Mouse (Mus musculus): ENCODE measurements around the gene Dnajc13. TPM values are rescaled to one million over a fixed set of nuclear protein-coding genes. Genes with fewer than 3 reads are reported as not detected.

Gene Dnajc13
- polyA plus RNA-seq, 1 experiment from 2014 or later, result 20.4 TPM

GRCm38 (mm10) chr9:104269349-104269871 lies 6.7 kb upstream of the Dnajc13 start:
- ATAC-seq (replicated peaks; ENCODE audit: insufficient number of reproducible peaks, low FRiP score, low TSS enrichment, low read depth) (no peak), DNase-seq (ENCODE audit: low spot score) (no peak)
- Histone ChIP-seq H3K36me3 (replicated peaks; ENCODE audit: control insufficient read depth, insufficient read depth, low read depth, low read length) (no peaks in the 10 kb centered on the region), H3K9me3 (replicated peaks; ENCODE audit: control insufficient read depth, low read length) (no peaks in the 10 kb centered on the region), H3K27ac (replicated peaks; ENCODE audit: low read depth, low read length) (no peak overlapping the region), H3K4me3 (ENCODE audit: low read depth, low read length) (no peak overlapping the region), H3K9ac (replicated peaks; ENCODE audit: low read length) (no peak overlapping the region), H3K4me2 (ENCODE audit: low read depth, low read length) (no peak overlapping the region), H3K27me3 (ENCODE audit: control insufficient read depth, insufficient read depth, low read length) (no peaks in the 10 kb centered on the region), H3K4me1 (ENCODE audit: control insufficient read depth, insufficient read depth, low read length) (no peaks in the 10 kb centered on the region)
- WGBS, result 50% methylated on average over 10 of the region's 10 CpGs

DNA sequence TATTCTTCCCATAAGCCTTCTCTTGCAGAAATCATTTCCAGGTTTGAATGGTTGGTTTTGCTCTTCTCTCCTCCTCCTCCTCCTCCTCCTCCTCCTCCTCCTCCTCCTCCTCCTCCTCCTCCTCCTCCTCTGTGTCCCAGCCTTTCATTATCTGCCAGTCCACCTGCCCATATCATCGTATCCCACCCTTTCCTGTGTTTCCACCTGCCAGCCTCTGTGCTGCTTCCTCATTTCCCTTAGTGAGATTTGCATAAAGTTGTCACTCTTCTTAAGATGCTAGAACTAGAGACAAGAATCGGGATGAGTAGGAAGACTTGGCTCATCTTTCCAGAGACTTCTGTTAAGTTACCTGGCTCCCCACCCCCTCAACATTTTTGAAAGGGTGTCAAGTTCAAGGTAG lies 1.8 kb upstream of the Dnajc13 start:
- no peak overlapping the region for H3K4me2 ChIP-seq (ENCODE audit: low read depth, low read length)
- no peak overlapping the region for H3K27ac ChIP-seq (replicated peaks; ENCODE audit: low read depth, low read length)
- DNase-seq (ENCODE audit: low spot score), result no peak
- ATAC-seq (replicated peaks; ENCODE audit: insufficient number of reproducible peaks, low FRiP score, low TSS enrichment, low read depth), result no peak
- no peaks in the 10 kb centered on the region for H3K9me3 ChIP-seq (replicated peaks; ENCODE audit: control insufficient read depth, low read length)
- H3K4me3 ChIP-seq (ENCODE audit: low read depth, low read length), result no peak overlapping the region
- no peaks in the 10 kb centered on the region for H3K27me3 ChIP-seq (ENCODE audit: control insufficient read depth, insufficient read depth, low read length)
- H3K4me1 ChIP-seq (ENCODE audit: control insufficient read depth, insufficient read depth, low read length), result no peaks in the 10 kb centered on the region
- no peaks in the 10 kb centered on the region for H3K36me3 ChIP-seq (replicated peaks; ENCODE audit: control insufficient read depth, insufficient read depth, low read depth, low read length)
- 80% methylated on average over 2 of the region's 2 CpGs for WGBS
- no peak overlapping the region for H3K9ac ChIP-seq (replicated peaks; ENCODE audit: low read length)

DNA sequence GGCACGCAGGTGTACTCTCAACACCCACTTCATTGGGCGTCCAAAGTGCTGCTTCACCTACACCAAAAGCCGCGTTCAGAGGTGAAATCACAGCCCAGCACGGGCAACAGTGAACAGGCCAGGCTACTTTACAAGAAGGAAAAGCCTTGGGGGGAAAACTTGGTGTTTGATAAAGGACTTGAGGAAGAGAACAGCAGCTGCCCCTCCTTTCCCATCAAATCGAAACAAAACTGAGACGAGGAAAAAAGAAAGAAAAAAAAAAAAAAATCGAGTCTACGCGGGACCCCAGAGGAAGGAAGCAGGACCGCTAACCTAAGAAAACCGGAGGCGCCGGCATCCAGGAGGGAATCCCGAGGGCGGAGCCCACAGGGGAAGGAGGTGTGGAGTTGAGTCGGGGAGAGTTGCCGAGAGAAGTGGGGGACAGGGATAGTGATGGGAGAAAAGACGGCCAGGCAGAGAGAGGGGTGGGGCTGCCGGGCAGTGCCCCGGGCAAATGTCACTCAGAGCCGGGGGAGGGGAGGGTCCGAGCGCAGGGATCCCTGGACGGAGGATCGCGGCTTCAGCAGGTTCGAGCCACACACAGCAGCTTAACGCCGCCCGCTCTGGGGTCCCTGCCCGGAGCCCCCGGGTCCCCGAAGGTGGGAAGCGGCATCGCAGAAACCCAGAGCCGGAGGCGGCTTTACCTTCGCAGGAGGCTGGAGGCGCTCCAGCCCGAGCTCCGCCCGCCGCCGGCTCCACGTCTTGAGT lies 541 bp downstream of the Dnajc13 start:
- WGBS, result under 1% methylated on average over 43 of the region's 46 CpGs
- Histone ChIP-seq H3K27ac (replicated peaks; ENCODE audit: low read depth, low read length) (peak overlapping the region; percentile 43; the same call in 1 of the 2 replicates), H3K36me3 (replicated peaks; ENCODE audit: control insufficient read depth, insufficient read depth, low read depth, low read length) (no peaks in the 10 kb centered on the region), H3K9me3 (replicated peaks; ENCODE audit: control insufficient read depth, low read length) (no peaks in the 10 kb centered on the region), H3K4me2 (ENCODE audit: low read depth, low read length) (peak overlapping the region; percentile 54), H3K9ac (replicated peaks; ENCODE audit: low read length) (peak overlapping the region; percentile 72), H3K27me3 (ENCODE audit: control insufficient read depth, insufficient read depth, low read length) (no peaks in the 10 kb centered on the region), H3K4me1 (ENCODE audit: control insufficient read depth, insufficient read depth, low read length) (no peaks in the 10 kb centered on the region), H3K4me3 (ENCODE audit: low read depth, low read length) (peak overlapping the region; percentile 88)
- DNase-seq (ENCODE audit: low spot score), result peak; percentile 60
- peak; percentile 73 for ATAC-seq (replicated peaks; ENCODE audit: insufficient number of reproducible peaks, low FRiP score, low TSS enrichment, low read depth)

GRCm38 (mm10) chr9:104260306-104260705 lies 2.4 kb downstream of the Dnajc13 start:
- DNase-seq (ENCODE audit: low spot score), result no peak
- Histone ChIP-seq H3K36me3 (replicated peaks; ENCODE audit: control insufficient read depth, insufficient read depth, low read depth, low read length) (no peaks in the 10 kb centered on the region), H3K4me3 (ENCODE audit: low read depth, low read length) (no peak overlapping the region), H3K9me3 (replicated peaks; ENCODE audit: control insufficient read depth, low read length) (no peaks in the 10 kb centered on the region), H3K27me3 (ENCODE audit: control insufficient read depth, insufficient read depth, low read length) (no peaks in the 10 kb centered on the region), H3K27ac (replicated peaks; ENCODE audit: low read depth, low read length) (no peak overlapping the region), H3K4me1 (ENCODE audit: control insufficient read depth, insufficient read depth, low read length) (no peaks in the 10 kb centered on the region), H3K4me2 (ENCODE audit: low read depth, low read length) (no peak overlapping the region), H3K9ac (replicated peaks; ENCODE audit: low read length) (no peak overlapping the region)
- 54% methylated on average over 4 of the region's 4 CpGs for WGBS
- no peak for ATAC-seq (replicated peaks; ENCODE audit: insufficient number of reproducible peaks, low FRiP score, low TSS enrichment, low read depth)

GRCm38 (mm10) chr9:104256085-104256484 lies 6.6 kb downstream of the Dnajc13 start:
- H3K9ac ChIP-seq (replicated peaks; ENCODE audit: low read length), result no peak overlapping the region
- no peaks in the 10 kb centered on the region for H3K9me3 ChIP-seq (replicated peaks; ENCODE audit: control insufficient read depth, low read length)
- DNase-seq (ENCODE audit: low spot score), result no peak
- no peaks in the 10 kb centered on the region for H3K4me1 ChIP-seq (ENCODE audit: control insufficient read depth, insufficient read depth, low read length)
- WGBS, result 72% methylated on average over 2 of the region's 2 CpGs
- H3K4me3 ChIP-seq (ENCODE audit: low read depth, low read length), result no peak overlapping the region
- H3K4me2 ChIP-seq (ENCODE audit: low read depth, low read length), result no peak overlapping the region
- H3K27me3 ChIP-seq (ENCODE audit: control insufficient read depth, insufficient read depth, low read length), result no peaks in the 10 kb centered on the region
- no peak for ATAC-seq (replicated peaks; ENCODE audit: insufficient number of reproducible peaks, low FRiP score, low TSS enrichment, low read depth)
- H3K27ac ChIP-seq (replicated peaks; ENCODE audit: low read depth, low read length), result no peak overlapping the region
- H3K36me3 ChIP-seq (replicated peaks; ENCODE audit: control insufficient read depth, insufficient read depth, low read depth, low read length), result no peaks in the 10 kb centered on the region

GRCm38 (mm10) chr9:104254408-104255180 lies 8.1 kb downstream of the Dnajc13 start:
- Histone ChIP-seq H3K4me3 (ENCODE audit: low read depth, low read length) (no peak overlapping the region), H3K4me1 (ENCODE audit: control insufficient read depth, insufficient read depth, low read length) (no peaks in the 10 kb centered on the region), H3K27me3 (ENCODE audit: control insufficient read depth, insufficient read depth, low read length) (no peaks in the 10 kb centered on the region), H3K27ac (replicated peaks; ENCODE audit: low read depth, low read length) (no peak overlapping the region), H3K9me3 (replicated peaks; ENCODE audit: control insufficient read depth, low read length) (no peaks in the 10 kb centered on the region), H3K36me3 (replicated peaks; ENCODE audit: control insufficient read depth, insufficient read depth, low read depth, low read length) (no peaks in the 10 kb centered on the region), H3K9ac (replicated peaks; ENCODE audit: low read length) (no peak overlapping the region), H3K4me2 (ENCODE audit: low read depth, low read length) (no peak overlapping the region)
- DNase-seq (ENCODE audit: low spot score), result no peak
- ATAC-seq (replicated peaks; ENCODE audit: insufficient number of reproducible peaks, low FRiP score, low TSS enrichment, low read depth), result no peak
- 72% methylated on average over 9 of the region's 9 CpGs for WGBS

- DNase-seq (ENCODE audit: low spot score), result no peak
- WGBS, result 86% methylated on average over 3 of the region's 3 CpGs
- no peak overlapping the region for H3K9ac ChIP-seq (replicated peaks; ENCODE audit: low read length)
Observed at GRCm38 (mm10) chr9:104252637-104253036, 10.1 kb downstream of the Dnajc13 start.

DNA sequence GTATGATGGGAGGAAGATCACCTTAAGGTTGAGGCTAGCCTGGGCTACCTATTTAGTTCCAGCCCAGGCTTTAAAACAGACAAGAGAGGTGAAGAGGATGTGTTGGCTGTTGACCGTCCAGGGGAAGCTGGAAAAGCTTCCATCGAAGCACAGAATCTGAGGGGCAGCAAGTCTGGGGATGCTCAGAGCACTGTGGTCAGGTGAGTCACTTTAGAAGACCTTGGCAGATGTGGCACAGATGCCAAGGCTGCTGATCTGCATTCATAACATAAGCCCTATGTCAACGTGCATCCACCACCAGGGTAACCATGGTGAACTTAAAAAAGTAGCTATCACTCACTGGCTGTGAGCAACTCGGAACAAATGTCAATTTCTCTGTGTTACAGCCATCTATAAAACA lies 11.0 kb downstream of the Dnajc13 start:
- Histone ChIP-seq H3K27ac (replicated peaks; ENCODE audit: low read depth, low read length) (no peak overlapping the region), H3K4me1 (ENCODE audit: control insufficient read depth, insufficient read depth, low read length) (no peaks in the 10 kb centered on the region), H3K36me3 (replicated peaks; ENCODE audit: control insufficient read depth, insufficient read depth, low read depth, low read length) (no peaks in the 10 kb centered on the region), H3K4me2 (ENCODE audit: low read depth, low read length) (no peak overlapping the region), H3K4me3 (ENCODE audit: low read depth, low read length) (no peak overlapping the region), H3K9ac (replicated peaks; ENCODE audit: low read length) (no peak overlapping the region), H3K9me3 (replicated peaks; ENCODE audit: control insufficient read depth, low read length) (no peaks in the 10 kb centered on the region), H3K27me3 (ENCODE audit: control insufficient read depth, insufficient read depth, low read length) (no peaks in the 10 kb centered on the region)
- DNase-seq (ENCODE audit: low spot score) (no peak), ATAC-seq (replicated peaks; ENCODE audit: insufficient number of reproducible peaks, low FRiP score, low TSS enrichment, low read depth) (no peak)
- 91% methylated on average over 4 of the region's 4 CpGs for WGBS

More at GRCm38 (mm10) chr9:104252637-104253036, 10.1 kb downstream of the Dnajc13 start:
- no peaks in the 10 kb centered on the region for H3K4me1 ChIP-seq (ENCODE audit: control insufficient read depth, insufficient read depth, low read length)
- no peak overlapping the region for H3K27ac ChIP-seq (replicated peaks; ENCODE audit: low read depth, low read length)
- no peak overlapping the region for H3K4me3 ChIP-seq (ENCODE audit: low read depth, low read length)
- H3K9me3 ChIP-seq (replicated peaks; ENCODE audit: control insufficient read depth, low read length), result no peaks in the 10 kb centered on the region
- H3K4me2 ChIP-seq (ENCODE audit: low read depth, low read length), result no peak overlapping the region
- no peaks in the 10 kb centered on the region for H3K27me3 ChIP-seq (ENCODE audit: control insufficient read depth, insufficient read depth, low read length)
- no peaks in the 10 kb centered on the region for H3K36me3 ChIP-seq (replicated peaks; ENCODE audit: control insufficient read depth, insufficient read depth, low read depth, low read length)
- ATAC-seq (replicated peaks; ENCODE audit: insufficient number of reproducible peaks, low FRiP score, low TSS enrichment, low read depth), result no peak
